Mouse (Mus musculus) heart, embryonic 12.5 days (tissue): ENCODE data around the gene Slc2a1. TPM values are rescaled to one million over a fixed set of nuclear protein-coding genes. Genes with fewer than 3 reads are reported as not detected.

Experiments used
- ATAC-seq: fragments of 200-750 bp; cut with Nextera tagmentation; 2 replicates; pipeline ENCODE4 v1.8.0; 2017; ENCODE audit warnings: moderate TSS enrichment, moderate library complexity; ENCODE audit not compliant: insufficient number of reproducible peaks, low FRiP score
- H3K27ac ChIP-seq: fragments of 300-500 bp; sonication (generic); 2 replicates; pipeline ENCODE4 v1.5.1; 2016; ENCODE audit warnings: mild to moderate bottlenecking, moderate library complexity; ENCODE audit not compliant: poor library complexity, severe bottlenecking
- H3K27me3 ChIP-seq: fragments of 300-500 bp; sonication (generic); replicated peaks from 2 replicates; pipeline ENCODE4 v1.6.1; 2016; ENCODE audit warnings: mild to moderate bottlenecking, moderate library complexity
- H3K36me3 ChIP-seq: fragments of 300-500 bp; sonication (generic); 2 replicates; pipeline ENCODE4 v1.6.1; 2016; ENCODE audit warnings: mild to moderate bottlenecking, moderate library complexity
- H3K4me1 ChIP-seq: fragments of 300-500 bp; sonication (generic); replicated peaks from 2 replicates; pipeline ENCODE4 v1.6.1; 2016; ENCODE audit warnings: mild to moderate bottlenecking
- H3K4me2 ChIP-seq: fragments of 300-500 bp; sonication (generic); 2 replicates; pipeline ENCODE4 v1.6.1; 2016; ENCODE audit warnings: mild to moderate bottlenecking, moderate library complexity
- H3K4me3 ChIP-seq: fragments of 300-500 bp; sonication (generic); 2 replicates; pipeline ENCODE4 v1.5.1; 2016; ENCODE audit warnings: mild to moderate bottlenecking
- H3K9ac ChIP-seq: fragments of 300-500 bp; sonication (generic); 2 replicates; pipeline ENCODE4 v1.6.1; 2016; ENCODE audit warnings: mild to moderate bottlenecking, moderate library complexity
- H3K9me3 ChIP-seq: fragments of 300-500 bp; sonication (generic); replicated peaks from 2 replicates; pipeline ENCODE4 v1.6.1; 2016; ENCODE audit warnings: mild to moderate bottlenecking, moderate library complexity
- WGBS: fragments of 180-500 bp; shearing (Covaris S2); methylation state at CpG from one replicate; pipeline ENCODE4 v1.1.7; 2016; 5-methylcytosine and 5-hydroxymethylcytosine counted together
- polyA plus RNA-seq: library from polyadenylated mRNA; unstranded; fragments of >200 nt; fragmentation: Nextera tagmentation; extraction: Ambion mirVana; gene quantifications from 2 replicates; pipeline ENCODE4 v1.2.1, GENCODE M21; 2016

The Slc2a1 gene
- polyA plus RNA-seq, 1 experiment from 2014 or later: 330 TPM

DNA sequence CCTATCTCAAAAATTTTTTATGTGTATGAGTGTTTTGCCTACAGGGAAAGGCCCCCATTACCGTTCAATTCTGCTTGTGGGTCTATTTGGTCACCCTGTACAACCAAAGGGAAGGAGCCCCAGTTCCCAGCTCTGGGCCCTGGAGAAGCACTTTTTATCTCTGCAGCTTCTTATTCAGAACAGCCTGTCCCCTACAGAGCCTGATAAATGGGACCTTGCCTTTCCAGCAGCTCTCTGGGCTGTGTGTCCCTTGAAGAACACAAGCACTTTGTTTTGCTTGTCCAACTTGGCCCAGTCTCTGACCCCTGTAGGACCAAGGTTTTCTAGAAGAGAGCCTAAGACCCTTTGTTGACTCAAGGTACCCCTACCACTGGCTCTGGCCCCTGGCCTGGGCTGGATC lies 20.6 kb downstream of the Slc2a1 start:
- Histone ChIP-seq H3K9me3 (no peaks in the 10 kb centered on the region), H3K4me1 (peaks cover 57% of the 10 kb centered on the region), H3K27ac (no peak overlapping the region; the same call in 1 of the 2 replicates), H3K9ac (no peak overlapping the region), H3K36me3 (peaks cover 87% of the 10 kb centered on the region), H3K4me3 (no peak overlapping the region), H3K27me3 (no peaks in the 10 kb centered on the region), H3K4me2 (no peak overlapping the region)
- ATAC-seq: no peak
- 81% methylated on average over 1 of the region's 1 CpGs for WGBS

DNA sequence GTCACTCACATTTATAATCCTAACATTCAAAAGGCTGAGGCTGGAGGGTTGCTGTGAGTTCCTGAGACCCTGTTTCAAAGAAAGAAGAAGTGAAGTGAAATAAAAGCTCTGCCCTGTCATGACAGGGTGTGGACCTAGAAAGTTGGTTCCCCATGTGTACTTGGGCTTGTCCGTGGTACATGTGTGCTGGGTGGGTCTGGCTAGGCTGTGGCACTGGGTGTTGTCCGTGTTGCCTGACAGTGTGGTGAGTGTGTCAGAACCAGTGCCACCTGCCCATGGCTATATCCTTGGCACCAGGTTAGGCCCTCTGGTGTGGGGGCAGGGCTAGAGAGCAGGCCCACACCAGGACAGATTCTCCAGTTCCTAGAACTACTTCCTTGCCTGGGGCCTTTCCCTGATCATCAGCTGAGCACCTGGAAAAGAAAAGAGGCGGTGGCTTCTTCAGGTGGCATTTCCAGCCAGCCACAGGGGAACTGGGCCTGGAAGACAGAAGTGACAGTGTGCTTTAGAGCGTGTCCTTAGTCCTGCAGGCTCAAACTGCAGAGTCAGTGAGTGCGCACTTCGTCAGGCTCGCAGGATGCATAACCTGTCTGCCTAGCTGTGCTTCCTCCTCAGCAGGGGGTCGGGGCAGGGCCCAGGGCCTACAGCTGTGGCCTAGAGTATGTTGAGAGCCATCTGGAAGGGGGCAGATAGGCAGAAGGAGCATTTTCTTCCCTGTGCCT lies 22.8 kb downstream of the Slc2a1 start:
- Histone ChIP-seq H3K4me1 (peaks cover 35% of the 10 kb centered on the region), H3K4me3 (no peak overlapping the region), H3K9me3 (no peaks in the 10 kb centered on the region), H3K27ac (no peak overlapping the region), H3K4me2 (no peak overlapping the region), H3K36me3 (peaks cover 91% of the 10 kb centered on the region), H3K27me3 (no peaks in the 10 kb centered on the region), H3K9ac (0 out of 2 replicates have a peak overlapping the region, but pooled peaks have one; percentile 29)
- no peak for ATAC-seq
- 84% methylated on average over 8 of the region's 8 CpGs for WGBS

DNA sequence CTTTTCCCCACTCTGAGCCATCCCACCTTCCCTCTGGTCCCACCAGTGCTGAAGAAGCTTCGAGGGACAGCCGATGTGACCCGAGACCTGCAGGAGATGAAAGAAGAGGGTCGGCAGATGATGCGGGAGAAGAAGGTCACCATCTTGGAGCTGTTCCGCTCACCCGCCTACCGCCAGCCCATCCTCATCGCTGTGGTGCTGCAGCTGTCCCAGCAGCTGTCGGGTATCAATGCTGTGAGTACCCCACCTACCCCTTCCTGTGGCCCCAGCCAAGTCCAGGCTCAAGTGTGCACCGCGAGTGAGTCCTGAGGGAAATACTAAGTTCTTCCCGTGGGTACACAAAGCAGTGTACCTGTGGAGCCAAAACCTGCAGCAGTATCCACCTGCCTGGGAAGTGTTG lies 24.8 kb downstream of the Slc2a1 start:
- Histone ChIP-seq H3K27me3 (no peaks in the 10 kb centered on the region), H3K4me2 (no peak overlapping the region), H3K27ac (no peak overlapping the region), H3K9ac (no peak overlapping the region), H3K9me3 (no peaks in the 10 kb centered on the region), H3K4me3 (no peak overlapping the region), H3K4me1 (peaks cover 20% of the 10 kb centered on the region), H3K36me3 (peaks cover 92% of the 10 kb centered on the region)
- no peak for ATAC-seq
- WGBS: 92% methylated on average over 13 of the region's 13 CpGs

DNA sequence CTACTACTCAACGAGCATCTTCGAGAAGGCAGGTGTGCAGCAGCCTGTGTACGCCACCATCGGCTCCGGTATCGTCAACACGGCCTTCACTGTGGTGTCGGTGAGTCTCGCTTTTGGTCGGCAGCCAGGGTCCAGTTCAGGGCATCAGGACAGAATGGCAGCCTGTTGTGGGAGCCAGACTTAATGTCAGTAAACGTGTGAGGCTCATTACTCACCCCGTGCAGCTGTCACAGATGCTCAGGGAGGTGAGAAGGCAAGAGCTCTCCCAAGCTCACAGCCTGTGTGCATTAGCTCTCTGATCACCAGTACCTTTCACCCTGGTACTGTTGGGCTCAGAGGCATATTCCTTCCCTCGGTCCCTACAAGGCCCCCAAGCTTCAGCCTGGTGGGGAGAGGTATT lies 25.3 kb downstream of the Slc2a1 start:
- Histone ChIP-seq H3K4me2 (no peak overlapping the region), H3K9me3 (no peaks in the 10 kb centered on the region), H3K4me3 (no peak overlapping the region), H3K27me3 (no peaks in the 10 kb centered on the region), H3K36me3 (peaks cover 93% of the 10 kb centered on the region), H3K4me1 (peaks cover 18% of the 10 kb centered on the region), H3K9ac (no peak overlapping the region), H3K27ac (no peak overlapping the region)
- WGBS: 90% methylated on average over 13 of the region's 13 CpGs
- no peak for ATAC-seq

DNA sequence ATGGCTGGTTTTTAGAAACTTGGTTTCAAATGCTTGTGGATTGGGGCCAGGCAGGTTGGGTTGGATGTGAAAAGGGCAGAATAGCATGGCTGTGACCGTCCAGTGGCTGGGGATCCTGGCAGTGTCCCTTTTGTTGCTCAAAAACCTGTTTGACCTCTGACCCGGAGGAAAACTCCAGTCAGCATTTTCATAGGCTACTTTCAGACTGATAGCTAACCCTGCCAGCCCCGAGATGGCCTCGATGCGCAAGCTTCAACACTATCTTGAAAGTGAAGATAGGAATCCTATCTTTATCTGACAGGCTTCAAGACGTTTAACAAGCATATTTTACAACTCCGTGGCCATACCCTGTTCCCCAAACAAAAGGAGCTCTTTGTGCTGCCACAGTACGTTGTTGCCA lies 28.8 kb downstream of the Slc2a1 start:
- H3K9me3 ChIP-seq: no peaks in the 10 kb centered on the region
- H3K4me3 ChIP-seq: no peak overlapping the region
- H3K9ac ChIP-seq: 0 out of 2 replicates have a peak overlapping the region, but pooled peaks have one; percentile 38
- 49% methylated on average over 8 of the region's 8 CpGs for WGBS
- H3K36me3 ChIP-seq: peaks cover 62% of the 10 kb centered on the region
- no peak overlapping the region for H3K4me2 ChIP-seq
- no peaks in the 10 kb centered on the region for H3K27me3 ChIP-seq
- H3K27ac ChIP-seq: peak overlapping the region; percentile 35; the same call in 1 of the 2 replicates
- no peak for ATAC-seq
- peaks cover 11% of the 10 kb centered on the region for H3K4me1 ChIP-seq

DNA sequence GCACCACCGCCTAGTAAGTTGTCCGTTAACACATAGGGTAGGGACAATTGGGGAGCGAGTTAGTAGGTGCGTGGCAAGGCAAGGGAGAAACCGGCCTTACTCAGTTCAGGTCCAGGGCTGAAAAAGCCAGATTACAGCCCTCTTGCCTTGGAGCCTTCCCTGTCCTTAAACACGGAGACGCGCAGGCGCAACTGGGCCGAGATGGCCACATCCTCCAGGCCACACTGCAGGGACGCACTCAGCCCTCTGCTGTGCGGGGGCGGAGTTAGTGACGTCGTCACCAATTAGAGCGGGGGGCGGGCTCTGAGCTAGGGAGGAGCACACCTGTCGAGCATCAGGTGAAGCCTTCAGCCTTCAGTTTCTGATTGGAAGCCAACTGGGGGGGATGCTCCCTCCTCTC lies 29.7 kb downstream of the Slc2a1 start:
- ATAC-seq: peak; percentile 56
- H3K4me2 ChIP-seq: peak overlapping the region; percentile 35
- WGBS: 12% methylated on average over 18 of the region's 18 CpGs
- H3K36me3 ChIP-seq: peaks cover 54% of the 10 kb centered on the region
- H3K27ac ChIP-seq: peak overlapping the region; percentile 35; the same call in 1 of the 2 replicates
- peak overlapping the region; percentile 58 for H3K9ac ChIP-seq
- no peak overlapping the region for H3K4me3 ChIP-seq
- peaks cover 11% of the 10 kb centered on the region for H3K4me1 ChIP-seq
- H3K9me3 ChIP-seq: no peaks in the 10 kb centered on the region
- no peaks in the 10 kb centered on the region for H3K27me3 ChIP-seq

DNA sequence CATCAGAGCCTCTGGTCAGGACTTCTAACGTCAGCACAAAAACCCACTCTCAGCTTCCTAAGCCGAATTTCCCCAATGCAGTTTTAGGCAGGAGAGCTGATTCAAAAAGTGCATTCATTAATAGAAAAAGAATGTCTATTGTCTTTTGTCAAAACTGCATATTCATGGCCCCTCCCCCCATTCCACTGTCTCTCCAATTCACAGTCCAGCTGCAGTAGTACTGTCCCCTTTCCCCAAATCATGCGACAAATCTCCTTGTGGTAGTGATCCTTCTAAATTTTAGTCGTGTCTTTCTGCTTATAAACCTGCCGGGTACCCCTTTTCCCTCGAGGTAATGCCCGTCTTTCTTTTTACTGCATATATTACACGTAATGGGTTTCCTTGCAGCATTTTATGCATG lies 30.3 kb downstream of the Slc2a1 start:
- Histone ChIP-seq H3K9ac (no peak overlapping the region), H3K4me2 (no peak overlapping the region; the same call in 1 of the 2 replicates), H3K36me3 (peaks cover 48% of the 10 kb centered on the region), H3K9me3 (no peaks in the 10 kb centered on the region), H3K27me3 (no peaks in the 10 kb centered on the region), H3K4me3 (no peak overlapping the region), H3K27ac (no peak overlapping the region), H3K4me1 (peaks cover 11% of the 10 kb centered on the region)
- 64% methylated on average over 8 of the region's 8 CpGs for WGBS
- no peak for ATAC-seq

DNA sequence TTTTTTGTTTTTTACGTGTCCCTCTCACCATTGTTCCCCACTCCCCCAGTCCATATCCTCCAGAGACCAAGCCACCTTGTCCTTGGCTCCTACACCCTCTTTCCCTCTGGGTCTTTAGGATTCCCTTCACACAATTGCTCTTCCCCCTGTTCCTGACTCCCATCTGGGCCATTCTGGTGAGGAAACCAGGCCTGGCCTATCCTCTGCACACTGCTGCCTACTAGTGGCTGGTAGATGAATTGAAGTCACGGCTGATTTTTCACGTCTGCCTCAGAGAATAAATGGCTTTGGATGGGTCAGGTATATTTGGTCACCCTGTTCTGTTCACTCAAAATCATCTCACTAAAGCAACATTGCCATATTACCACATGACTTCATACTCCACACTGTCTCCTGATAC lies 31.6 kb downstream of the Slc2a1 start:
- Histone ChIP-seq H3K27ac (no peak overlapping the region), H3K4me3 (no peak overlapping the region), H3K9me3 (no peaks in the 10 kb centered on the region), H3K4me1 (peaks cover 11% of the 10 kb centered on the region), H3K36me3 (peaks cover 34% of the 10 kb centered on the region), H3K9ac (no peak overlapping the region), H3K4me2 (no peak overlapping the region), H3K27me3 (peaks cover 2% of the 10 kb centered on the region; the same call in 1 of the 2 replicates)
- WGBS: 44% methylated on average over 3 of the region's 3 CpGs
- no peak for ATAC-seq

DNA sequence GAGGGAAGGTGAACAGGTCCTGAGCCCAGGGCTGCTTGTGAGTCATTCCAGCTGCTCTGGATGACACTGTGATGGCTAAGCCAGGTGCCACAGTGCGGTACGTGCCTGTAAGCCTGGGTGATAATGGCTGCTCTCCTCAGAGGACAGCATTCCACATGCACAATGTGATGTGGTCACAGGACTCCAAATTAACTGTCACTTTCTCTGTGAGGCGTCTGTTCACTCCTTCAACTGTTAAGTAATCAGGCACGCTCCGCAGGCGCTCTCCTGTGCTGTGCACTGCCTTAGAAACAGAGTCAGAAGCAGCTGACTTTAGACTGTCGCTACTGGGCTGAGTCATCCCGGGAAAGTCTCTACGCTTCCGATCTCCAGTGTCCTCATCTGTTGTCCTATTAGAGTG lies 32.7 kb downstream of the Slc2a1 start:
- peaks cover 24% of the 10 kb centered on the region for H3K36me3 ChIP-seq
- H3K4me2 ChIP-seq: 0 out of 2 replicates have a peak overlapping the region, but pooled peaks have one; percentile 5
- peaks cover 11% of the 10 kb centered on the region for H3K4me1 ChIP-seq
- H3K4me3 ChIP-seq: no peak overlapping the region
- no peaks in the 10 kb centered on the region for H3K9me3 ChIP-seq
- peaks cover 2% of the 10 kb centered on the region for H3K27me3 ChIP-seq
- peak overlapping the region; percentile 42 for H3K27ac ChIP-seq
- WGBS: 30% methylated on average over 10 of the region's 10 CpGs
- no peak for ATAC-seq
- H3K9ac ChIP-seq: no peak overlapping the region

DNA sequence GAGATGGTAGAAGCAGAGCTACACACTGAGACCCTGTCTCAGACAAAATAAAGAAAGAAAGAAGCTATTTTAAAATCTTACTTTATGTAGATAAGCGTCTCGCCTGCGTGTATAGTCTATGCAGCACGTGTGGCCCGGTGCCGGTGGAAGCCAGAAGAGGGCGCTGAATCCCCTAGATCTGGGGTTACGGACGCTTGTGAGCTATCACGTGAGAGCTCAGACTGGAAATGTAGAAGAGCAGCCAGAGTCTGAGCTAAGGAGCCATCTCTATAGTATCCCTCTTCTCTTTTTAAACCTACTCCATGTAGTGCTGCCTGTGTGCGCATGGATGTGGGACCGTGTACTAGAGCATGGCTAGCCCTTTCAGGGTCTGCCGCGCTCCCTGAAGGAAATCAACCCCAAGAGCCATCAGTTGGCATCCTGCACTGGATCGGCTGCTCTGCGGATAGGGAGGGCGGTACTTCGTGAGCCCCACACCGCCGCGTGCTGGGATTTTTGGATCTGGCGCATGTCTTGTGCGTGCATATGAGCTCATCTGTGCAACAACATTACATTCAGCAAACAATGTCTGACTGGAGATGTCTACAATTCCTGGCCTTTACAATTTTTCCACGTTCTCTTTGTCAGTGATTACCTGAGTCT lies 33.8 kb downstream of the Slc2a1 start:
- no peaks in the 10 kb centered on the region for H3K9me3 ChIP-seq
- ATAC-seq: peak; percentile 80
- WGBS: 25% methylated on average over 24 of the region's 24 CpGs
- no peak overlapping the region for H3K9ac ChIP-seq
- H3K4me1 ChIP-seq: peaks cover 11% of the 10 kb centered on the region
- peak overlapping the region; percentile 14; the same call in 1 of the 2 replicates for H3K4me3 ChIP-seq
- peaks cover 4% of the 10 kb centered on the region for H3K27me3 ChIP-seq
- no peak overlapping the region for H3K27ac ChIP-seq
- peaks cover 12% of the 10 kb centered on the region for H3K36me3 ChIP-seq
- H3K4me2 ChIP-seq: peak overlapping the region; percentile 54

DNA sequence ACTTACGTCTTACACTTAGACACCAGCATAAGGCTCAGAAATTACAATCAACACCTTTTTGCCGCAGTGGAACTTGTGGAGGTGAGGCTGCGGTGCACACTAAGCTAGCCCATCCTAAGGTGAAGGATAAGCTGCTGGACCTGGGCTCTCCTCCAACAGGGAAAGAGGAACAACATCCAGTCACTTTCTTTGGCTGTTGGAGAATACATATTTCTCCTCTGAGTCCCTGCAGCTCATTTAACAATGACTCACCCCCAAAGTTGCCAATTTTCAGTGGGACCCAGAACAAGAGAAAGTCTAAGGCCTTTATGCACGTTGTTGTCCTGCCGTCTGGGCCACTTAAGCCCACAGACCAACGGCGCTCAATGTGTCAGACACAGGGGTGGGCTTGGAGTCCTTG lies 38.3 kb downstream of the Slc2a1 start:
- no peak overlapping the region for H3K9ac ChIP-seq
- peaks cover 9% of the 10 kb centered on the region; the same call in 1 of the 2 replicates for H3K4me1 ChIP-seq
- WGBS: 86% methylated on average over 7 of the region's 7 CpGs
- H3K4me3 ChIP-seq: no peak overlapping the region
- peaks cover 29% of the 10 kb centered on the region for H3K27me3 ChIP-seq
- no peak overlapping the region for H3K27ac ChIP-seq
- H3K36me3 ChIP-seq: no peaks in the 10 kb centered on the region
- H3K9me3 ChIP-seq: no peaks in the 10 kb centered on the region
- H3K4me2 ChIP-seq: no peak overlapping the region
- no peak for ATAC-seq
